Mouse (Mus musculus) urinary bladder, adult 18-20 months (tissue): Measurements from ENCODE around the gene Bak1.
A peak's percentile ranks its signal among the peaks of the same experiment; 100 is the strongest.

Experiments used
- DNase-seq, 2 experiments: peaks; one replicate each; pipeline ENCODE4 v3.0.0; 2022; ENCODE audit warnings: low spot score in 2 of 2, mixed read lengths in 2 of 2

The Bak1 gene

DNA sequence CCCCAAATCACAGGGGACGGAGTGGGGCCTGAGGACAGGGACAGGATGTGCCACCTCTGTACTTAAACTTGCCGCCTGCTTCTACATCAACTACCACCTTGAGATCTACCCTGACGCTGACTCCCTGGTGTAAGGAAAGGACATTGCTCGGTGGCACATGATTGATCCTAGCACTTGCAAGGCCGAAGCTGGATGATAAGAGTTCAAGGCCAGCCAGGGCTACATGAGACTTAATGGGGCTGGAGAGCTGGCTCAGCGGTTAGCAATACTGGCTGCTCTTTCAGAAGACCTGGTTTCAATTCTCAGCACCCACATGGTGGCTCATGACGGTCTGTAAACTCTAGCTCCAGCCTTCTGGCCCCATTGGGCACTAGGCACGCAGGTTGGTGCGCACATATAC is 7.1 kb downstream of the Bak1 start:
- DNase-seq = no peak

DNA sequence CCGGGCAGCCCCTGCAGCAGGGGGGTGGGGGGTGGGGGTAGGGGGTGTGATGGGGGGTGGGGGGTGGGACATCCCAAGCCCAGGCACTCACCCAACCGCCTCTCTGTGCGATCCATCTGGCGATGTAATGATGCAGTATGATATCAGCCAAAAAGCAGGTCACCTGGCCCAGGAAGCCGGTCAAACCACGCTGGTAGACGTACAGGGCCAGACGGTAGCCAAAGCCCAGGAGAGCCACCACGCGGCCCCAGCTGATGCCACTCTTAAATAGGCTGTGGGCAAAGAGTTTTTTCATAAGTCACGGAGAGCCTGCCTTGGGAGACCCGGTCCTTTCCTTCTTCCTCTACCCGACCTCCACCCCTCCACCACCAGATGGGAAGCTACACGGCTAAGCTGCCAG is 7.7 kb downstream of the Bak1 start:
- DNase-seq = no peak

GRCm38 (mm10) chr17:27018555-27019196 is 10.1 kb downstream of the Bak1 start:
- DNase-seq = no peak

DNA sequence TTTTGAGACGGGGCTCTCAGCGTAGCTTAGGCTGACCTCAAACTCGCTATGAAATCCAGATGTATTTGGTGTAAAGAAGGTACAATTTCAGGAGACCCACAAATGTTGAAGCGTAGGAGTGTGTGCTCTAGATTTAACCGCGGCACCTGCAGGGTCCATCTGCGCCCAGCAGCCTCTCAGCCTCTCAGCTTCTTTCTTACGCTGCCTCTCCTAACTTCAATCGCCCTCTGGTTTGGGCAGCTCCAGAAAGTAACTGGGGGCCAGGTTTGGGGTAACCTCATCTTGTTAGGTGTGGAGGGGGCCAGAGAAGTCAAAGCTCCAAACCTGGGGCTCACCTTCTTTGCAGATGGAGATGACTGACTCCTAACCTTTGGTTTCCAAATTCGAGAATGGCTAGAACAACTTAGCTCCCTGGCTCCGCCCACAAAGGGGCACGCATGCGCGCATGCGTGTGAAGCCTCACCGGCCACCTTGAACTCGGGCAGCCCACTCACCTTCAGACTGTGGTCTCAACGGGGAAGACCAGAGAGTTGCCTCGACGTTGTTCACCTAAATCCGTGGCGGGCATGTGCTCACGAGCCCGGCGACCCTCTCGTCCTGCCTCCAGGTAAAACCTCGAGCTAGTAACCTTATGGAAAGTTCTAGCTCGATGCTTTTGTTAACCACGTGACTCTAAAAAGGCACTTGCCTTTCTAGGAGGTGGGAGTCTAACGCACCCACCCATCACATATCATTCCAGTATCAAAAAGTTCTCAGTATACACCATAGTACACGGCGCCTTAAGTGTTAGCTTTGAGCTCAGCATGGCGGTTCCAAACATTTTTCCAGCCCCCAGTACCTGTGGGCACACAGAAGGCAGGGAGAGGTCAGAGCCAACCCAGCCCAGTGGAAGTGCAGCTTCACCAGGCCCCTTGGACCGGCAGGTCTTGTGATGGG is 11.0 kb downstream of the Bak1 start:
- DNase-seq = peak; percentile 79 to 92

GRCm38 (mm10) chr17:27012909-27013308 is 15.9 kb downstream of the Bak1 start:
- DNase-seq = no peak

- DNase-seq = no peak
These were observed 16.7 kb downstream of the Bak1 start for GRCm38 (mm10) chr17:27011998-27012672.

- no peak for DNase-seq
These were observed 17.6 kb downstream of the Bak1 start for GRCm38 (mm10) chr17:27011167-27011566.

DNA sequence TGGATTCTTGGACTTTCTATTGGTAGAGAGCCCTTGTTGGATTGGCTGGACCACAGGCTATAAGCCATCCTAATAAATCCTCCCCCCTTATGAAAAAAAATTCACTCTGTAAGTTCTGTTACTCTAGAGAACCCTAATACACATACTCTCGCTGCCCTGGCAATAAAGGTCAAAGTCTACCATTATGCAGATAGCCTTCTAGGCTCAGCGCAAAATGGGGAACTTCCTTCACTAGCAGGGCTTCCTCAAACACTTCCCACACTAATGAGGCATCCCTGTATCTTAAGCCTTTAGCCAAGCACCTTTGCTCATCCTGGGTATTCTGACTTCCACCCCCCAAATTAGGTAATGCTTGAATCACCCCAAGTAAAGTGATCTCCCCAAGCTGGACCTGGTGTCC is 20.5 kb downstream of the Bak1 start:
- no peak for DNase-seq

DNA sequence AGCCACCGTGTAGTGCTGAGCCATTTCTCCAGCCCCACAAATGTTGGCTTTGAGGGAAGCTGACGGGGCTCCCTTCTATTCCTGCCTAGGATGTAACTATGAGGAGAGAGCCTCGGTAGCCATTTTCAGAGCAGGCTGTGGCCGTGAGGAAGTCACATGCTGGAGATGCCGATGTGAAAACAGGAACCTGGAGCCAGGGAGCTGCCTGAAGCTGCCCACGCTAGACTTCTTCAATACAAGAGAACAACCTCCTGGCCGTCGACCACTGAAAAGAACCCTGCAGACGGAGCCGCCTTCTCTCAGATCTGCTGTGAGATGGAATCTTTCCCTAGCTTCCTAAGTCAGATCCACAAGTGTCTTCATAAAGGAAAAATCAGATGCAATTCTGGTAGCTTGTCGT is 23.2 kb downstream of the Bak1 start:
- DNase-seq = no peak

DNA sequence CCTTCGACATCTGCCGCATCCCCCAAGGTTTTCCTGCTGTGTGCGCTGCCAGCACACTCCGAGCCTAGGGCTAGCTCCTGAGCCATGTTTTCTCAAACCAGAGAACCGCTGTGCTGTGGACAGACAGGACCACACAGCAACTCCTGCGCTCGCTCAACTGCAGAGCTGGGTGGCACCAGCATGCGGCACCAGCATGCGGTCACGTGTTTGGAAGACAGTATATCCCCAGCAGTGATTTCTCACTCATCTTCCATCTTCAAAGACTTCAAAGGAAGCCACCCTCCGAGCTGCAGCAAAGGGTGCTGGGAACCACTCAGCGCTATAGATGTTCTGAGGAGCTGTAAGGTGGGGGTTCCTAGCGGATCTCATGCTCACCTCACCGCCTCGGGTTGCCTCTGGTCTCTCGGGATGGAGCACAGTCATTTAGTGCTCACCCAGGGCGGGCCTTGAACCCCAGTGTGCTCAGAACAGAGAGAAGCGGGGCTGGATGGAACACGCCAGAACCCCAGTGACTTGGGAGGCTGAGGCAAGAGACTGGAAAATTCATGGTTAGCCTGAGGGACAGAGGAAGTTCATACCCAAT is 23.8 kb downstream of the Bak1 start:
- no peak for DNase-seq

- peak in 1 of 2 experiments; percentile 44 for DNase-seq
These were observed 24.4 kb downstream of the Bak1 start for GRCm38 (mm10) chr17:27004431-27004830.

- no peak for DNase-seq
These were observed 26.9 kb downstream of the Bak1 start for GRCm38 (mm10) chr17:27001889-27002288.

- no peak for DNase-seq
These were observed 27.7 kb downstream of the Bak1 start for GRCm38 (mm10) chr17:27001151-27001550.

DNA sequence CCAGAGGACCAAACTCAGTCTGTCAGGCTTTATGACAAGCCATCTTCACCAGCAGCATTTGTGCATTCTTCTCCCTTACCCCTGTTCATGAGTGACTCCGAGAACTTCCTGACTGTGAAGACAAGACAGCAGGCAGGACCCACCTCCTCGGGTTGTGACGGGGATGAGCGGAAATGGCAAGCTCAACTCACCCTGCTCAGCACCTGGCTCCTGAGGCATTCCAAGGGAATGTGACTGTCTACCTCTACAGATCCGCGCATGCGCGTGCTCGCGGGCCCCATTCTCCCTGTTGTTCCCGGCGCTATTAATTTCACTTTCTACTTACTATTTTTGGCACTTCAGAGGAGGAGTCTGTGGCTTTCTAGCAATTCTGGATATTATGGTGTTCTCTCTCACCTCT is 28.8 kb downstream of the Bak1 start:
- no peak for DNase-seq

DNA sequence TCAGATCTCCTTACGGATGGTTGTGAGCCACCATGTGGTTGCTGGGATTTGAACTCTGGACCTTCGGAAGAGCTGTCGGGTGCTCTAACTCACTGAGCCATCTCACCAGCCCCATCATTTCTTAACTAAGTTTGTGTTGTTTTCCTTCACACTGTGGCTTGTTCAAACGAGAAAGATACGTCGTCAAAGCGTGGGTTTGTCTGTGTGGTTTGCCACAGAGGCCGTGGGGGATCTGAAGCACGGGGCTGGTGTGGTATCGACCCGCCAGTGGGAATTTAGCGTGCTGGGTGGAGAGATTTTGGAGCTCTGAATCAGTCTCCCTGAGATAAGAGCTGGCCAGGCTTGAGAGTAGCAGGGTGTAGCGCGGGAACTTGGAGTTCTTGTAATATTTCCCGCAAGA is 30.5 kb downstream of the Bak1 start:
- DNase-seq = no peak

- DNase-seq = no peak
These were observed 31.1 kb downstream of the Bak1 start for GRCm38 (mm10) chr17:26997661-26998060.

- DNase-seq = no peak
These were observed 33.2 kb downstream of the Bak1 start for GRCm38 (mm10) chr17:26995562-26995961.

- no peak for DNase-seq
These were observed 33.8 kb downstream of the Bak1 start for GRCm38 (mm10) chr17:26995006-26995405.

- DNase-seq = no peak
These were observed 34.4 kb downstream of the Bak1 start for GRCm38 (mm10) chr17:26994410-26994809.

GRCm38 (mm10) chr17:26990521-26990920 is 38.3 kb downstream of the Bak1 start:
- DNase-seq = no peak

DNA sequence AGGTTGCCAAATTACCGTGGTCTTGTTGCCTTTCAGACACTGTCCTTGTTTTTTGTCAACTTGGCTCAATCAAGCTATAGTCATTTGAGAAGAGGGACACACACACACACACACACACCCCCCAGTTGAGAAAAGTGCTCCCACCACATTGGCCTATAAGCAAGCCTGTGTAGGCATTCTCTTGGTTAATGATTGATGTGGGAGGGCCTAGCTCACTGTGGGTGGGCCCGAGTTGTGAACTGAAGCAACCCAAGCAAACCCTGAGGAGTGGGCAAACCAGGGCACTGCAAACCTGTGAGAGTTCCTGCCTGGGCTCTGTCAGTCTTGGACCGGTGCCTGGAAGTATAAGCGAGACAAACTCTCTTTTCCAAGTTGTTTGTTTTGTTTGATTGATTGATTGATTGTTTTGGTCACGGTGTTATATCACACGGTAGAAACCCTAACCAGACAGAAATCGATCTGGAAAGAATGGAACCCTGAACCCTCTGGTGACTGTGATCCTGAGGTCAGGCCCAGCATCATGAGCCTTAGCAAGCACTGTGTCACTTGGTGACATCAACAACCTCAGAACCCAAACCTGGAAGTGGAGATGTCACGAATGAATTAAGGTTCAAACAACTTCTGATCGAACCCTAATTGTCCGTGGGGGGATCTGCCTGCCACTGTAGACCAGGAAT is 43.2 kb downstream of the Bak1 start:
- no peak for DNase-seq

DNA sequence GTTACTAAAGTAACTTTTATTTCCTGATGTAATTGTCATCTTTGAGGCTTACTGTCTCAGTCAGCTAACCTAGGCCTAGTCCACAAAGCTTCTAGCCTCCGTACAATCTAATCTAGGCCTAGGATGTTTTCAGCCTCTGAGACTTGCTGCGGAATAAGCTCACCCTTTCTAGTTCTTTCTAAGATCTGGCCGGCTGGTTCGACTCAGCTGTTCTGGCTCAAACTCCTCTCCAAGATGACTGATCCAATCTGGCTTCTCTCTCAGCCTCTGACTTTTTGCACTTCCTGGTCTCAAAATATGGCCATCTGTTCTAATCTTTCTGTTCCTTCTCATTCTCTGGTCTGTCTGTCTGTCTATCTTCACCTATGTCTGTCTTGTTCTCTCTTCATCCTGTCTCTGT is 45.4 kb downstream of the Bak1 start:
- no peak for DNase-seq
